Mouse (Mus musculus): ENCODE results near the gene Ascc1. TPM values are rescaled to one million over a fixed set of nuclear protein-coding genes. Genes with fewer than 3 reads are reported as not detected.
"Not testable (repeated sequence)": the region's sequence is repeated elsewhere in the genome, so short reads cannot be mapped to it uniquely, and the experiment has no call there.

The Ascc1 gene
- polyA plus RNA-seq, 1 experiment from 2014 or later, result 41.9 TPM

- not testable (repeated sequence) for H3K36me3 ChIP-seq; ATAC-seq (ENCODE audit: insufficient number of reproducible peaks, insufficient read depth, low FRiP score, low TSS enrichment); H3K27me3 ChIP-seq; H3K27ac ChIP-seq; H3K4me1 ChIP-seq; H3K9ac ChIP-seq; H3K9me3 ChIP-seq; H3K4me2 ChIP-seq (replicated peaks); H3K4me3 ChIP-seq
- 65% methylated on average over 10 of the region's 10 CpGs for WGBS
These were observed 145.0 kb downstream of the Ascc1 start for GRCm38 (mm10) chr10:60147510-60148047.

- 0 out of 2 replicates have a peak, but pooled peaks have one; percentile 58 for ATAC-seq (ENCODE audit: insufficient number of reproducible peaks, insufficient read depth, low FRiP score, low TSS enrichment)
- WGBS, result 4% methylated on average over 5 of the region's 5 CpGs
- no peak overlapping the region for H3K27ac ChIP-seq
These were observed 145.5 kb downstream of the Ascc1 start for GRCm38 (mm10) chr10:60148087-60148486.

More at GRCm38 (mm10) chr10:60148087-60148486, 145.5 kb downstream of the Ascc1 start:
- no peaks in the 10 kb centered on the region for H3K36me3 ChIP-seq
- H3K4me1 ChIP-seq, result no peaks in the 10 kb centered on the region
- H3K9ac ChIP-seq, result no peak overlapping the region
- H3K27me3 ChIP-seq, result no peaks in the 10 kb centered on the region
- H3K4me2 ChIP-seq (replicated peaks), result no peak overlapping the region
- H3K4me3 ChIP-seq, result no peak overlapping the region
- H3K9me3 ChIP-seq, result no peaks in the 10 kb centered on the region

Small RNA genes lying within 50 kb of the gene (microRNA-seq; reads per million reads assigned to microRNA genes)
- gene Mir6906, result not detected

Other genes starting within 250 kb of the Ascc1 start
- gene Dnajb12, start 123.2 kb upstream of the Ascc1 start, polyA plus RNA-seq (2016; fragmentation: Nextera tagmentation; extraction: Ambion mirVana), result 18.9 and 19.9 TPM in 2 replicates
- 81.2 and 92.3 TPM in 2 replicates for gene Ddit4, start 51.0 kb upstream of the Ascc1 start, polyA plus RNA-seq (2016; fragmentation: Nextera tagmentation; extraction: Ambion mirVana)
- 125 TPM in 2 replicates for gene Anapc16, start 330 bp downstream of the Ascc1 start, polyA plus RNA-seq (2016; fragmentation: Nextera tagmentation; extraction: Ambion mirVana)
- 10.8 and 11.7 TPM in 2 replicates for gene Spock2, start 103.4 kb downstream of the Ascc1 start, polyA plus RNA-seq (2016; fragmentation: Nextera tagmentation; extraction: Ambion mirVana)
- 3.2 and 3.6 TPM in 2 replicates for gene Chst3, start 216.5 kb downstream of the Ascc1 start, polyA plus RNA-seq (2016; fragmentation: Nextera tagmentation; extraction: Ambion mirVana)

Measured in embryonic facial prominence, embryonic 12.5 days (tissue).